Comparison of ENCODE assay signal across 8 mouse cellular contexts in genomic region chr7:19404476-19404875, GRCm38 (mm10). TPM values are rescaled to one million over a fixed set of nuclear protein-coding genes. Genes with fewer than 3 reads are reported as not detected.
DNase-seq lines count a peak whose midpoint lies in the region; ATAC-seq and TF ChIP-seq lines count a peak whose summit lies in the region.

Gene Ckm (plus strand): TSS chr7:19404776.

- H3K27ac ChIP-seq in layer of hippocampus, adult 2 months = no peak within 1 kb of the TSS
- H3K27ac ChIP-seq in forebrain, embryonic 14.5 days (ENCODE audit: low read depth, low read length) = no peak within 1 kb of the TSS
- H3K27ac ChIP-seq in hindbrain, embryonic 13.5 days = no peak within 1 kb of the TSS
- H3K27ac ChIP-seq in midbrain, postnatal 0 days (ENCODE audit: low read depth, low read length) = no peak within 1 kb of the TSS

- H3K9me3 ChIP-seq in forebrain, embryonic 14.5 days (replicated peaks; ENCODE audit: control insufficient read depth, low read length) = 0 out of 2 replicates have a peak, but pooled peaks cover 4% of the 10 kb centered on the region
- H3K9me3 ChIP-seq in hindbrain, embryonic 13.5 days = peaks cover 5% of the 10 kb centered on the region; the same call in 1 of the 2 replicates
- no peaks in the 10 kb centered on the region for H3K9me3 ChIP-seq in midbrain, postnatal 0 days (ENCODE audit: low read length)

- peak within 1 kb of the TSS; percentile 90 for H3K4me2 ChIP-seq in forebrain, embryonic 14.5 days (ENCODE audit: low read length)
- H3K4me2 ChIP-seq in hindbrain, embryonic 13.5 days = peak within 1 kb of the TSS; percentile 92
- H3K4me2 ChIP-seq in midbrain, postnatal 0 days (ENCODE audit: low read depth, low read length, poor library complexity, severe bottlenecking) = peak within 1 kb of the TSS; percentile 90

- peak within 1 kb of the TSS; percentile 55 for H3K9ac ChIP-seq in forebrain, embryonic 14.5 days (ENCODE audit: low read length)
- H3K9ac ChIP-seq in hindbrain, embryonic 13.5 days = peak within 1 kb of the TSS; percentile 72
- H3K9ac ChIP-seq in midbrain, postnatal 0 days (replicated peaks; ENCODE audit: low read length, poor library complexity, severe bottlenecking) = peak within 1 kb of the TSS; percentile 0; the same call in 1 of the 2 replicates

- H3K4me3 ChIP-seq in layer of hippocampus, adult 2 months = peak within 1 kb of the TSS; percentile 54
- peak within 1 kb of the TSS; percentile 49 for H3K4me3 ChIP-seq in forebrain, embryonic 14.5 days (ENCODE audit: low read depth, low read length)
- peak within 1 kb of the TSS; percentile 52 for H3K4me3 ChIP-seq in hindbrain, embryonic 13.5 days
- H3K4me3 ChIP-seq in midbrain, postnatal 0 days (ENCODE audit: low read depth, low read length) = peak within 1 kb of the TSS; percentile 47

- H3K36me3 ChIP-seq in forebrain, embryonic 14.5 days (ENCODE audit: control insufficient read depth, insufficient read depth, low read length) = no peaks in the 10 kb centered on the region
- no peaks in the 10 kb centered on the region for H3K36me3 ChIP-seq in hindbrain, embryonic 13.5 days
- H3K36me3 ChIP-seq in midbrain, postnatal 0 days (ENCODE audit: insufficient read depth, low read length) = no peaks in the 10 kb centered on the region

- 51% methylated on average over 7 of the region's 7 CpGs for WGBS in forebrain, embryonic 14.5 days
- 55% methylated on average over 7 of the region's 7 CpGs for WGBS in hindbrain, embryonic 13.5 days
- WGBS in midbrain, postnatal 0 days = 55% methylated on average over 7 of the region's 7 CpGs

- H3K27me3 ChIP-seq in forebrain, embryonic 14.5 days (replicated peaks; ENCODE audit: control insufficient read depth, insufficient read depth, low read length) = peaks cover 41% of the 10 kb centered on the region
- peaks cover 79% of the 10 kb centered on the region for H3K27me3 ChIP-seq in hindbrain, embryonic 13.5 days
- H3K27me3 ChIP-seq in midbrain, postnatal 0 days (ENCODE audit: insufficient read depth, low read length) = peaks cover 25% of the 10 kb centered on the region

- TF ChIP-seq CTCF in layer of hippocampus, adult 2 months (conservative IDR thresholded peaks at IDR 0.05) = no peak
- no peak for TF ChIP-seq CTCF in midbrain, postnatal 0 days (IDR thresholded peaks at IDR 0.05)

- DNase-seq in layer of hippocampus, adult 2 months (ENCODE audit: low spot score in 2 of 2) = no peak
- no peak for DNase-seq in layer of hippocampus, postnatal 25 days (ENCODE audit: extremely low spot score in 1 of 2, low spot score in 1 of 2)
- DNase-seq in forebrain, embryonic 14.5 days (ENCODE audit: low spot score) = no peak
- no peak for DNase-seq in midbrain, postnatal 0 days (ENCODE audit: low spot score)
- DNase-seq in adrenal gland, postnatal 14 days = no peak
- DNase-seq in adrenal gland, postnatal 25 days = no peak
- no peak for DNase-seq in kidney, adult 18-20 months

- no peak for ATAC-seq in forebrain, embryonic 14.5 days
- ATAC-seq in hindbrain, embryonic 13.5 days (ENCODE audit: low FRiP score) = no peak
- no peak for ATAC-seq in midbrain, postnatal 0 days (ENCODE audit: low FRiP score)

- H3K4me1 ChIP-seq in forebrain, embryonic 14.5 days (ENCODE audit: control insufficient read depth, insufficient read depth, low read length) = peaks cover 4% of the 10 kb centered on the region
- peaks cover 16% of the 10 kb centered on the region for H3K4me1 ChIP-seq in hindbrain, embryonic 13.5 days (replicated peaks)
- H3K4me1 ChIP-seq in midbrain, postnatal 0 days (ENCODE audit: insufficient read depth, low read length) = no peaks in the 10 kb centered on the region

RNA-seq across cellular contexts. Expression of gene Ckm, which starts in this region (rescaled TPM):
- total RNA-seq in layer of hippocampus, adult 2 months (2021) = not detected
- not detected for total RNA-seq in layer of hippocampus, postnatal 25 days (2021)
- not detected in 2 replicates for polyA plus RNA-seq in forebrain, embryonic 14.5 days (2014; fragmentation: Nextera tagmentation; extraction: Ambion mirVana)
- 0.81 and 0.87 TPM in 2 replicates for polyA plus RNA-seq in hindbrain, embryonic 13.5 days (2015; fragmentation: Nextera tagmentation; extraction: Ambion mirVana)
- 0.38 and 8.2 TPM in 2 replicates for total RNA-seq in midbrain, postnatal 0 days (2014; rRNA removed)
- 0.21 and 0.25 TPM in 2 replicates for polyA plus RNA-seq in midbrain, postnatal 0 days (2015; fragmentation: Nextera tagmentation; extraction: Ambion mirVana)
- 0.74 and 0.79 TPM in 2 replicates for total RNA-seq in adrenal gland, postnatal 14 days (2021)
- total RNA-seq in adrenal gland, postnatal 25 days (2021) = 1.1 TPM in 1 of 2 replicates, not detected in the other

Comparison
In these comparisons a context has a peak if more than half of its experiments do, and no peak if none do; other contexts are left out.
1. H3K9ac ChIP-seq: peak in every context shown above with its lines; median percentile 72 in hindbrain, embryonic 13.5 days; 55 in forebrain, embryonic 14.5 days; 0 in midbrain, postnatal 0 days.